Comparison of ENCODE assay signal across 8 mouse cellular contexts in genomic region chr7:55793952-55794603, GRCm38 (mm10). TPM values are rescaled to one million over a fixed set of nuclear protein-coding genes. Genes with fewer than 3 reads are reported as not detected.
DNase-seq lines count a peak whose midpoint lies in the region; ATAC-seq and TF ChIP-seq lines count a peak whose summit lies in the region.

Tubgcp5 (plus strand) TSS chr7:55794154.

- peak; percentile 90 for TF ChIP-seq POLR2A in cortical plate, adult 2 months (IDR thresholded peaks at IDR 0.05; ENCODE audit: extremely low read depth, insufficient read depth, low read length)

- H3K4me1 ChIP-seq in cortical plate, adult 2 months (ENCODE audit: control insufficient read depth, insufficient read depth, low read length): peaks cover 8% of the 10 kb centered on the region
- peaks cover 26% of the 10 kb centered on the region for H3K4me1 ChIP-seq in megakaryocyte, embryonic 14.5 days

- TF ChIP-seq CTCF in cortical plate, adult 2 months (IDR thresholded peaks at IDR 0.05; ENCODE audit: extremely low read depth, insufficient read depth, low read length): no peak

- peak within 1 kb of the TSS; percentile 78 for H3K4me3 ChIP-seq in cortical plate, adult 2 months (ENCODE audit: insufficient read depth, low read length)
- peak within 1 kb of the TSS; percentile 97 for H3K4me3 ChIP-seq in megakaryocyte, embryonic 14.5 days (replicated peaks)

- H3K27me3 ChIP-seq in megakaryocyte, embryonic 14.5 days (replicated peaks): no peaks in the 10 kb centered on the region

- peak; percentile 93 to 96 for DNase-seq in gastrocnemius, adult 8-10 months (ENCODE audit: low spot score in 2 of 2)
- peak; percentile 80 for DNase-seq in hindlimb bud, embryonic 11.5 days (ENCODE audit: extremely low spot score, low read depth, low spot score)
- DNase-seq in left cerebral cortex, adult 8-10 months (ENCODE audit: low spot score in 2 of 2): peak; percentile 90 to 98
- peak; percentile 99 to 100 for DNase-seq in right cerebral cortex, postnatal 10 days (ENCODE audit: low spot score in 2 of 2)
- peak; percentile 95 for DNase-seq in urinary bladder, postnatal 25 days (ENCODE audit: low spot score)

- H3K36me3 ChIP-seq in megakaryocyte, embryonic 14.5 days (replicated peaks; ENCODE audit: low read length): peaks cover 35% of the 10 kb centered on the region

- ATAC-seq in activated CD4-positive, CD25-positive, alpha-beta regulatory T cell, adult 4 months: peak; percentile 100

- H3K9me3 ChIP-seq in megakaryocyte, embryonic 14.5 days: no peaks in the 10 kb centered on the region

- H3K27ac ChIP-seq in cortical plate, adult 2 months (ENCODE audit: insufficient read depth, low read length): 0 out of 2 replicates have a peak within 1 kb of the TSS, but pooled peaks have one; percentile 17

RNA-seq across cellular contexts. Expression of gene Tubgcp5, which starts in this region (rescaled TPM):
- polyA plus RNA-seq in activated CD4-positive, CD25-positive, alpha-beta regulatory T cell, adult 4 months (2017; shearing (Covaris generic)): 10 to 100 TPM; 29.8 to 35.9 TPM
- polyA plus RNA-seq in cortical plate, adult 2 months (2012; rRNA removed): 19.4 and 20.8 TPM in 2 replicates
- total RNA-seq in gastrocnemius, adult 8-10 months (2022): 10 to 100 TPM in 2 of 4 experiments, 1 to 10 TPM in 2; 8.9 to 11.2 (median 10.1) TPM
- 10 to 100 TPM; 33.0 to 42.7 (median 37.6) TPM for total RNA-seq in left cerebral cortex, adult 8-10 months (2022)
- 0.48 TPM in 1 of 2 replicates, not detected in the other for polyA plus RNA-seq in megakaryocyte, embryonic 14.5 days (2012; ENCODE audit: insufficient read depth, low replicate concordance)

Comparison
In these comparisons a context has a peak if more than half of its experiments do, and no peak if none do; other contexts are left out.
1. Peak in every context shown above with its lines: DNase-seq, ATAC-seq, H3K4me3 ChIP-seq and H3K27ac ChIP-seq.
2. RNA of gene Tubgcp5 (polyA plus RNA-seq): 29.8 to 35.9 TPM in activated CD4-positive, CD25-positive, alpha-beta regulatory T cell, adult 4 months and 19.4 to 20.8 TPM in cortical plate, adult 2 months; 0.48 TPM in megakaryocyte, embryonic 14.5 days; every median in the first group is over 10 times any median in the second.